Mouse (Mus musculus) kidney, adult 2 months (tissue): ENCODE data around the gene Saxo1. TPM values are rescaled to one million over a fixed set of nuclear protein-coding genes. Genes with fewer than 3 reads are reported as not detected.

ENCODE experiments used
- DNase-seq: peaks from one replicate; pipeline ENCODE4 v3.0.0; 2021
- H3K27ac ChIP-seq: fragments of 200-500 bp; 2 replicates; pipeline ENCODE4 v1.5.1; 2012; ENCODE audit warnings: low read depth, low read length, control low read depth, inconsistent platforms; ENCODE audit not compliant: insufficient read depth
- H3K27me3 ChIP-seq: fragments of 200-500 bp; replicated peaks from 2 replicates; pipeline ENCODE4 v1.6.1; 2012; ENCODE audit warnings: mild to moderate bottlenecking, moderate library complexity, low read length, inconsistent platforms; ENCODE audit not compliant: control insufficient read depth, insufficient read depth
- H3K36me3 ChIP-seq: fragments of 200-500 bp; 2 replicates; pipeline ENCODE4 v1.6.1; 2012; ENCODE audit warnings: mild to moderate bottlenecking, moderate library complexity, low read length, inconsistent platforms; ENCODE audit not compliant: control insufficient read depth, insufficient read depth
- H3K4me1 ChIP-seq: fragments of 200-500 bp; 2 replicates; pipeline ENCODE4 v1.6.1; 2011; ENCODE audit warnings: low read length; ENCODE audit not compliant: control insufficient read depth, insufficient read depth
- H3K4me3 ChIP-seq: fragments of 200-500 bp; 2 replicates; pipeline ENCODE4 v1.5.1; 2011; ENCODE audit warnings: mild to moderate bottlenecking, low read depth, low read length, control low read depth; ENCODE audit not compliant: insufficient read depth
- CTCF ChIP-seq: fragments of 200-500 bp; conservative IDR thresholded peaks from 2 replicates; pipeline ENCODE4 v1.5.1; 2011; ENCODE audit warnings: low read depth, mild to moderate bottlenecking, control low read depth, low read length, moderate library complexity, mixed read lengths; ENCODE audit not compliant: insufficient read depth, insufficient read length
- POLR2A ChIP-seq: fragments of 200-500 bp; IDR thresholded peaks from one replicate; pipeline ENCODE4 v1.6.1; 2011; ENCODE audit warnings: low read depth, low read length, control low read depth
- WGBS: fragments of 180-500 bp; shearing (Covaris S2); methylation state at CpG from one replicate; pipeline ENCODE4 v1.1.7; 2018; 5-methylcytosine and 5-hydroxymethylcytosine counted together
- polyA plus RNA-seq: library from polyadenylated mRNA; depleted of rRNA; stranded (reverse); fragments of >200 nt; gene quantifications from 2 replicates; pipeline ENCODE4 v1.2.3, GENCODE M21; 2012

Gene Saxo1
- polyA plus RNA-seq, 1 experiment: 0.05 TPM

- WGBS: 94% methylated on average over 1 of the region's 1 CpGs
- Histone ChIP-seq H3K4me1 (no peaks in the 10 kb centered on the region), H3K27me3 (no peaks in the 10 kb centered on the region), H3K4me3 (no peak overlapping the region), H3K36me3 (no peaks in the 10 kb centered on the region), H3K27ac (no peak overlapping the region)
- TF ChIP-seq POLR2A (no peak), CTCF (no peak)
- DNase-seq: no peak
Observed at GRCm38 (mm10) chr4:86499561-86499960, 58.6 kb downstream of the Saxo1 start.

GRCm38 (mm10) chr4:86498754-86499153, 59.4 kb downstream of the Saxo1 start:
- 34% methylated on average over 5 of the region's 5 CpGs for WGBS

GRCm38 (mm10) chr4:86489128-86489527, 69.0 kb downstream of the Saxo1 start:
- Histone ChIP-seq H3K36me3 (no peaks in the 10 kb centered on the region), H3K4me3 (no peak overlapping the region), H3K27me3 (no peaks in the 10 kb centered on the region), H3K27ac (no peak overlapping the region), H3K4me1 (no peaks in the 10 kb centered on the region)
- TF ChIP-seq CTCF (no peak), POLR2A (no peak)
- 85% methylated on average over 5 of the region's 5 CpGs for WGBS
- no peak for DNase-seq

More at GRCm38 (mm10) chr4:86498754-86499153, 59.4 kb downstream of the Saxo1 start:
- DNase-seq: peak; percentile 57
- no peaks in the 10 kb centered on the region for H3K27me3 ChIP-seq
- no peaks in the 10 kb centered on the region for H3K4me1 ChIP-seq
- H3K27ac ChIP-seq: peak overlapping the region; percentile 74; the same call in 1 of the 2 replicates
- H3K4me3 ChIP-seq: no peak overlapping the region
- TF ChIP-seq POLR2A: no peak
- TF ChIP-seq CTCF: no peak
- no peaks in the 10 kb centered on the region for H3K36me3 ChIP-seq

GRCm38 (mm10) chr4:86486901-86487300, 71.2 kb downstream of the Saxo1 start:
- no peaks in the 10 kb centered on the region for H3K27me3 ChIP-seq
- no peak overlapping the region for H3K27ac ChIP-seq
- WGBS: 93% methylated on average over 2 of the region's 2 CpGs

GRCm38 (mm10) chr4:86486491-86486890, 71.6 kb downstream of the Saxo1 start:
- 90% methylated on average over 4 of the region's 4 CpGs for WGBS
- H3K27ac ChIP-seq: no peak overlapping the region
- DNase-seq: no peak
- no peaks in the 10 kb centered on the region for H3K4me1 ChIP-seq
- H3K36me3 ChIP-seq: no peaks in the 10 kb centered on the region
- no peak overlapping the region for H3K4me3 ChIP-seq
- TF ChIP-seq CTCF (no peak), POLR2A (no peak)
- no peaks in the 10 kb centered on the region for H3K27me3 ChIP-seq

More at GRCm38 (mm10) chr4:86486901-86487300, 71.2 kb downstream of the Saxo1 start:
- Histone ChIP-seq H3K36me3 (no peaks in the 10 kb centered on the region), H3K4me3 (no peak overlapping the region), H3K4me1 (no peaks in the 10 kb centered on the region)
- no peak for TF ChIP-seq POLR2A
- TF ChIP-seq CTCF: no peak
- no peak for DNase-seq

GRCm38 (mm10) chr4:86485052-86485451, 73.1 kb downstream of the Saxo1 start:
- no peaks in the 10 kb centered on the region for H3K4me1 ChIP-seq
- H3K27me3 ChIP-seq: no peaks in the 10 kb centered on the region
- no peak overlapping the region for H3K4me3 ChIP-seq
- 47% methylated on average over 6 of the region's 6 CpGs for WGBS
- no peak for DNase-seq
- no peaks in the 10 kb centered on the region for H3K36me3 ChIP-seq
- TF ChIP-seq POLR2A: no peak
- TF ChIP-seq CTCF: no peak
- H3K27ac ChIP-seq: no peak overlapping the region

GRCm38 (mm10) chr4:86483686-86484085, 74.4 kb downstream of the Saxo1 start:
- 72% methylated on average over 8 of the region's 8 CpGs for WGBS
- no peak overlapping the region for H3K27ac ChIP-seq
- no peaks in the 10 kb centered on the region for H3K4me1 ChIP-seq
- no peaks in the 10 kb centered on the region for H3K36me3 ChIP-seq
- no peak overlapping the region for H3K4me3 ChIP-seq
- TF ChIP-seq POLR2A (no peak), CTCF (no peak)
- DNase-seq: peak; percentile 4
- H3K27me3 ChIP-seq: no peaks in the 10 kb centered on the region
